Mouse (Mus musculus): ENCODE results near the gene Lrrc29. TPM values are rescaled to one million over a fixed set of nuclear protein-coding genes. Genes with fewer than 3 reads are reported as not detected.
A peak's percentile ranks its signal among the peaks of the same experiment; 100 is the strongest.

Lrrc29 gene
- total RNA-seq, 2 experiments from 2014 or later = 5.9 to 7.9 TPM

DNA sequence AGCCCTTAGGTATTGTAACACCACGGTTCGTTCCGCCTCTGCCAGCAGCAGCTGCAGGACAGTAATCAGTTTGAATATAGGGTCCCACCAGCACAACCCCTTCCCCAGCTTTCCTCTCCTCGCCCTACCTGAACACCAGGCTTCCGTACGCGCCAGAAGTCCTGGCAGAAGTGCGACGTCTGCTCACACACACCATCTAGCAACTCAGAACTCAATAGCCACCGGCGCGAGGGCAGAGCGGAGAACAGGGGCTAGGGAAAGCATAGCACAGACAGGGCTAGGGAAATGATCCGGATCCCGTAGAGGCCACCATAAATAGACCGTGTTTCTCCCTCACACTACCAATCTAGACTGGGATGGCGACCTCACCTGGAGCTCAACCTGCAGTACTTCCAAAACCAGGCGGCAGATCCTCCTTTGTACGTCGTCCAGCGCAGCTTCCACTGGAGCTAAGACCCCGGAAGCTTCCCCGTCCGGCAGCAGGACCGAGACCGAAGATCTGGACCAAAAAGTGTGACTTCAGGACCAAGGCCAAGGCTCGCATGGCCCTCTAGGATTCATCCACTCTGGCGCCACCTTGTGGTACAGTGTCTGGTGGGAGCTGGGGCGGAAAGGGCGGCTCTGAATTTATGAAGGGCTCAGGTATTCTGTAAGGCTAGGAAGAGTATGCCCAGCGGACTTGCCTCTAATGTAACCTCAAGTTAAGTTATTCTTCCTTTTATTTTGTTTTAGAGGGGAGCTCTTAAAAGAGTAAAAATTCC, 35.3 kb downstream of the Lrrc29 start:
- peak; percentile 95 for DNase-seq

DNA sequence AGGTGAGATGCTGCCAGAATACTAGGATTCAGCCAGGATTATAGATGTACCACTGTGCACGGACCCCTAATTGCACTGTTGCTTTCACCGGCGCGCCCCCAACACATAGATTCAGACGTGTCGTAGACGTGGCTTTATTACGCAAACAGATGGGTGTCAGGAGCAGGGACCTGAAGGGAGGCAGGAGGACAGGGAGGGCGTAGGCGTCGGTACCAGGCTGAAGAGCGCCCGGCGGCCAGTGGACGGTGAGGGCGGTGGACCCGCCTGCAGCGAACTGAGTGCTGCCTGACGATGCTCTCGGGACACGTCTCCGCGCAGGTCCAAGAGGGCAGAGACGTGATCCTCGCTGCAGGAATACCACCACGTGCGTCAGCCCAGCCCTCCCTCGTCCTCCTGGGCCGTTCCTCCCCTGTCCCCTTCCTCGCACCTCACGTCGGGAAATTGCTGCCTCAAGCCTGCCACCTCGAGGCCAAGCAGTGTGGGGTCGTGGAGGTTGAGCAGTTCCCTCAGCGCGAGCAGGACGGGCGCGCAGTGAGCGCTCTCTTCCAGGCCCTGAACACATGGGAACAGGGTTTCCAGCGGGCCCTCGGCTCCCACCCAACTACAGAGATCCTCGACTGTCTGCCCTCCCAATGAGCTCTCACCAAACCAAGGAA, 36.1 kb downstream of the Lrrc29 start, which contains the start of gene 4931428F04Rik:
Gene 4931428F04Rik, minus strand, starts transcription at position 60 of the 656 bp plus-strand sequence.
- peak; percentile 64 for DNase-seq

- DNase-seq = peak; percentile 94
Observed at GRCm38 (mm10) chr8:105288958-105289732, 36.9 kb downstream of the Lrrc29 start.

DNA sequence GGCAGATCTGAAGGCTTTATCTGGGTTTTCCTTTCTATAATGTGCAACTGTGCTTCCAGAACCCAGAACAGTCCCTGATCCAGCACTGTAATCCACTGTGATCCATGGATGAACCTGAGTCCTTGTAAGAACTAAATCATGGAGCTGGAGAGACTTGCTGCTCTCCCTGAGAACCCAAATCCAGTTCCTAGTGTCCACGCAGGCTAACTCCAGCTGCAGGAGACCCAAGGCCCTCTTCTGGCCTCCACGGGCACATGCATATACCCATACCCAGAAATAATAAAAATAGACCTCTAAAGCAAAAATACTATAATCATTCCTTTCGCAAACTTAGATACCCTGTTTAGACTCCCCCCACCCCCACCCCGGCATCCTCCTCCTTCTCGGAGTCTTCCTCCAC, 37.8 kb downstream of the Lrrc29 start:
- DNase-seq = no peak

- DNase-seq = no peak
Observed at GRCm38 (mm10) chr8:105286907-105287306, 39.2 kb downstream of the Lrrc29 start.

GRCm38 (mm10) chr8:105285514-105285913, 40.6 kb downstream of the Lrrc29 start:
- DNase-seq = no peak

DNA sequence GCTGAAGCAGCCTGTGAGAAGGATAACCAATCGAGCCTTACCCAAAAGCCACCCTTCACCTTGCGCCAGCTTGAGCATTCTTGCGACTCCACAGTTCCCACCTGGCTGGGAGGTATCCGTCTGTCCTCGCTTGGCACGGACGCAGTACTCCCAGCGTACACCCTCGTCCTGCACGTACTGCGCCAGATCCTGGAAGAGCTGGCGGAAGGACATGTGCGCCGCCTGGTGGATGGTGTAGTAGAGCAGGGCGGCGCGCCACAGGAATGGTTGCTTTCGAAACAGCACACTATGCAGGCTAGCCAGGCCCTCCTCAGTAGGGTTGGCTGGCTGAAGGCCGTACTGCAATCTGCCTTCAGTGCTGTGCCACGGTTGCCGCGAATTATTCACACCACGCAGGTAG, 43.0 kb downstream of the Lrrc29 start:
- DNase-seq = peak; percentile 79

DNA sequence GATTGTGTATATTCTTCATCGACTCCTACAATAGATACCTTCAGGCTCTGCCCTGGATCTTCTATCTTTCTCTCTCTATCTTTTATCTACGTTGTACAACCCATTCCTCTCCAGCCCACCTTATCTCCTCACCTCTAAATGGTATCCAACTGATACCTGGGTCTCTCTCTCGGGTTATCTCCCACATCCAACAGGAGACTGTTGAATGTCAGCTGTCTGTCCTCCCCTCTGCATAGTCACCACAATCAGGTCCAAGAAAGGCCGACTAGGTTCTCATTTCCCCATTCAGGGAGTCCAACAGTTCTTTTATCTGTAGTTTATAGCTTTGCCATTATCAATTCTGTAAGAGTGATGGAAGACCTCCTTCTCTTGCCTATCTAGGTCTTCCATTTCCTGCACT, 43.8 kb downstream of the Lrrc29 start:
- no peak for DNase-seq

- no peak for DNase-seq
Observed at GRCm38 (mm10) chr8:105281821-105282220, 44.3 kb downstream of the Lrrc29 start.

- DNase-seq = no peak
Observed at GRCm38 (mm10) chr8:105280567-105280966, 45.5 kb downstream of the Lrrc29 start.

DNA sequence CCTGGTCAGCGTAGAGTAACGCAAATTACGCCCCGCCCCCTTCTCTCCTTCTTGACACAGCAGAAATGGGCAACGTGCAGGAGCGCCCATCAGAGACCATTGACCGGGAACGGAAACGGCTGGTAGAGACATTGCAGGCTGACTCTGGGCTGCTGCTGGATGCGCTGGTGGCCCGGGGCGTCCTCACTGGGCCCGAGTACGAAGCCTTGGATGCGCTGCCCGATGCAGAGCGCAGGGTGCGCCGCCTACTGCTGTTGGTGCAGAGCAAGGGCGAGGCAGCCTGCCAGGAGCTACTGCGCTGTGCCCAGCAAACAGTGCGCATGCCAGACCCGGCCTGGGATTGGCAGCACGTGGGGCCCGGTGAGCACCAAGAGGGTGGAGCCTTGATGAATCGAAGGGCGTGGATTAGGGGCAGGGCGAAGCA, 47.2 kb downstream of the Lrrc29 start:
- peak; percentile 94 for DNase-seq

DNA sequence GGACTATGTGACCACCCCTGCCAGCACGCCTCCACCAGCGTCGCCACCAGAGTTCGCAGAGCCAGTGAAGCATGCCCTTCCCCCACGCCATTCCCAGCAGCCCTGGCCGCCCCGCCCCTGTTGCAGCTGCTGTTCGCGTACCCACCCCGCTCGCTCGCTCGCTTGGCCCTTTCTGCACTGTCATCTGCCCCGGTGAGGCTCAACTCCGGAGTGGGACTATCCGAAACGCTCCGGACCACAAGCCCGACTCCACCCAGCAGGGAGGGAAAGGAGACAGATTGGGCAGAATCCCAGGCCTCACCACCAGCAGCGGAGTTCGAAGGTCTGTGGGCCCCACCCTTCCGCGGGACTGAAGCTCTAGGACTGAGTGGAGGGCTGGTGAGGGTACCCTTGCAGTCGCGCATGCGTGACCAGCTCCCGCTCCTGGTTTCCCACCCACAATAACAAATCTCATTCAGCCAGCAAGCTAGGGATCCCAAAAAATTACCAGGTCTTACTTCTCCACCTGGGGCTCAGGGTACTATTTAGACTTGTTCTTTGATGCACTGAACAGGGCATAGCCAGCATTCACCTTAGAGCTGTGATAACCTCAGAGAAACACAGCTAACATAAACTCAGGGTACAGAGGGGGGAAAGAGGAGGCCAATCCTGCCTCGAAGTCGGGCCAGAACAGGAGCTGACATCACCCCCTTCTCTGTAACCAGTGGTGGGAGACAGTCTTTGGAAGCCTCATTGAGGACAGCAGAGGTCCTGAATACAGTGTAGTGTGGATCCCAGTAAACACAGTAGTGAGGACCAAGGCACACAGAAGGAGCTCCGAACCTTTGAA, 49.6 kb downstream of the Lrrc29 start:
- peak; percentile 72 for DNase-seq

DNA sequence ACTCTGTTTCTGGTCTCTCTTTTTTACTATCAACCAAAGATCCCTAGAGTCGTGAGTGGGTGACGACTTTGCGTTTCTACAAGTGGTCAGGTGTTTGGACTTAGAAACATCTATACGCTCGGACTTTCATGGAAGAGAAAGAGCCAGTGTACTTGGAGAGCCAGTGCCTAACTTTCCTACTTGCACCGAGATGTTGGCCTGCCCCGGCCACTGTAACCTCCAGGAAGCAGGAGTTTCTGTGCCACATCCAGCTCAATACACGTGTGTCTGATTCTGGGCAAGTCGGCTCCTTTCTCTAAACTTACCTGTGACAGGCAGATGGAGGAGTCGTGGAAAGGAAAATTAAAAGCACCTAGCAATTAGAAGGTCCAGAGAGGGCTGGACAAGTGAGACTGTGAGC, 50.2 kb downstream of the Lrrc29 start, which contains the start of gene Nol3:
Gene Nol3, plus strand, starts transcription at position 301 of the 400 bp plus-strand sequence.
- DNase-seq = no peak

- DNase-seq = no peak
Observed at GRCm38 (mm10) chr8:105275387-105275786, 50.7 kb downstream of the Lrrc29 start.

GRCm38 (mm10) chr8:105270916-105271186, 55.2 kb downstream of the Lrrc29 start:
- DNase-seq = no peak

GRCm38 (mm10) chr8:105270101-105270915, 55.8 kb downstream of the Lrrc29 start:
- no peak for DNase-seq

GRCm38 (mm10) chr8:105269461-105269947, 56.6 kb downstream of the Lrrc29 start, which contains the start of gene Hsf4:
Gene Hsf4, plus strand, starts transcription at chr8:105269801.
- DNase-seq = peak; percentile 82

DNA sequence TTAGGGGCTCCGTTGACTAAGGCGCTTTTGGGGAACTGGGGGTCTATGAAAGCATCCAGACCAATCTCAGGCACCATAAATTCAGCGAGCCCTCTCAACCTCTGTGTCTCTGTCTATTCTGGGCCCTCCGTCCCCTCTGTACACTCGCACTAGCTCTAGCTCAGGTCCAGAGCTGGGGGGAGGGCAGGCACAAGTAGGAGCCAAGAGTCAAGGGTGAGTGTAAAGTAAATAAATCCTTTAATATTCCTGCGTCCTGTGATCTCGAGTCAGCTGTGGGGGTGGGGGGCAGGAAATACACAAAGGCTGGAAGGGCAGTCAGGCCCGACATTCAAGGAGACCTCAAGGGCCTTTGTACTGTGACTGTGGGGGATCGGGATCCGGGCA, 57.0 kb downstream of the Lrrc29 start:
- peak; percentile 35 for DNase-seq

DNA sequence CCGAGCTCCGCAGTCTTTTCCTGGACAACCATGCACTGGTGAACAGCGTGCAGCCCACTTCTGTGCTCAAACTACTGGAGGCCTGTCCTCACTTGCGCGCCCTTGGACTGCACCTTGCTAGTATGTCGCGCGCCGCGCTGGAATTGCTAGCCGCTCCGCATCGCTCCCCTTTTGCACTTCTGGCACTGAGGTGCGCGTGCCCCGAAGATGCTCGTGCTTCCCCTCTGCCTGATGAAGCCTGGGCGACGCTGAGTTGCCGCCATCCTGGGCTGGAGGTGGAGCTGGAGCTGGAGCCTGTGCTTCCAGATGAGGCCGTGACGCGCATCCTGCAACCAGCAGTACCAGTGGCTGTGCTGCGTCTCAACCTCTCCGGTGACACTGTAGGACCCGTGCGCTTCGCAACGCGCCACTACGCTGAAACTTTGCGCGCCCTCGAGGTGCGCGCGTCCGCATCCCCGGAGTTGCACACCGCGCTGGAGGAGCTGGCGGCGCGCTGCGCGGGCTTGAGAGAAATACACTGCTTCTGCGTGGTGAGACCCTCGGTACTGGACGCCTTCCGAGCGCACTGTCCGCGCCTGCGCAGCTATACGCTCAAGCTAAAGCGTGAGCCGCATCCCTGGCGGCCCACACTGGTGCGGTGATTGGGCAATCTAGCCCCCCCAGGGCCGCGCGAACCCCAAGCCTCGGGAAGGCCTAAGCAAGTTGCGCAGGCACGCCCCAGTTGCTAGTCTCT, 57.6 kb downstream of the Lrrc29 start:
- DNase-seq = peak; percentile 49

DNA sequence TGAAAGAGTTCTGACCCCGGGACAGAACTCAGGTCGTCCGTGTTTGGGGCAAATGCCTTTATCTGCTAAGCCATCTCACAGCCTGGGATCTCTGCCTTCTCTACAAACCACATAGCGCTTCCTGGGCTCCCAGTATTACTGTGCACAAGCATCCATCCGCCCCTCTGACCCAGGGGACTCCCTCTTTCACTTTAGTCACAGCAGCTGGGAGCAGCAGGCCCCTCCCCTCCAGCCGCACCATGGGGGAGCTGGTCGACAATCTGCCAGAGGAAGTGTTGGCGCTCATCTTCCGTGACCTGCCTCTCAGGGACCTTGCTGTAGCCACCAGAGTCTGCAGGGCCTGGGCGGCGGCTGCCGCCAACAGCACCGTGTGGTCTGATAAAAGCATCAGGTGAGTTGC, 59.3 kb downstream of the Lrrc29 start:
- no peak for DNase-seq
